Mouse (Mus musculus) liver, embryonic 16.5 days (tissue): Measurements from ENCODE around the gene Cpox. TPM values are rescaled to one million over a fixed set of nuclear protein-coding genes. Genes with fewer than 3 reads are reported as not detected.

ENCODE experiments used
- ATAC-seq: fragments of 200-750 bp; cut with Nextera tagmentation; 2 replicates; pipeline ENCODE4 v1.8.0; 2017; ENCODE audit warnings: low read depth, mild to moderate bottlenecking, moderate number of reproducible peaks, moderate library complexity
- H3K27ac ChIP-seq: fragments of 300-500 bp; sonication (generic); 2 replicates; pipeline ENCODE4 v1.5.1; 2014; ENCODE audit warnings: mild to moderate bottlenecking, low read length
- H3K27me3 ChIP-seq: fragments of 300-500 bp; sonication (generic); 2 replicates; pipeline ENCODE4 v1.6.1; 2014; ENCODE audit warnings: low read depth, low read length, mixed read lengths; ENCODE audit not compliant: control insufficient read depth, insufficient read depth
- H3K36me3 ChIP-seq: fragments of 300-500 bp; sonication (generic); 2 replicates; pipeline ENCODE4 v1.6.1; 2014; ENCODE audit warnings: mild to moderate bottlenecking; ENCODE audit not compliant: control insufficient read depth, insufficient read depth
- H3K4me1 ChIP-seq: fragments of 300-500 bp; sonication (generic); 2 replicates; pipeline ENCODE4 v1.6.1; 2014; ENCODE audit warnings: low read depth, low read length, mixed read lengths; ENCODE audit not compliant: control insufficient read depth
- H3K4me2 ChIP-seq: fragments of 300-500 bp; sonication (generic); 2 replicates; pipeline ENCODE4 v1.6.1; 2014; ENCODE audit warnings: low read depth, low read length, mixed read lengths
- H3K4me3 ChIP-seq: fragments of 300-500 bp; sonication (generic); 2 replicates; pipeline ENCODE4 v1.5.1; 2014; ENCODE audit warnings: low read depth, mild to moderate bottlenecking, low read length
- H3K9ac ChIP-seq: fragments of 300-500 bp; sonication (generic); 2 replicates; pipeline ENCODE4 v1.6.1; 2014; ENCODE audit warnings: low read depth, low read length
- H3K9me3 ChIP-seq: fragments of 300-500 bp; sonication (generic); replicated peaks from 2 replicates; pipeline ENCODE4 v1.6.1; 2016; ENCODE audit warnings: low read length; ENCODE audit not compliant: control insufficient read depth
- WGBS: fragments of 180-500 bp; shearing (Covaris S2); extraction: QIAGEN DNeasy Blood & Tissue Kit; methylation state at CpG from one replicate; pipeline ENCODE4 v1.1.7; 2014; ENCODE audit not compliant: insufficient replicate concordance; 5-methylcytosine and 5-hydroxymethylcytosine counted together
- polyA plus RNA-seq: library from polyadenylated mRNA; unstranded; fragments of >200 nt; fragmentation: Nextera tagmentation; extraction: Ambion mirVana; gene quantifications from 2 replicates; pipeline ENCODE4 v1.2.1, GENCODE M21; 2015

The Cpox gene
- polyA plus RNA-seq, 1 experiment from 2014 or later = 399 TPM

- Histone ChIP-seq H3K27ac (peak overlapping the region; percentile 69), H3K36me3 (peaks cover 21% of the 10 kb centered on the region), H3K9me3 (no peaks in the 10 kb centered on the region), H3K4me2 (no peak overlapping the region), H3K4me1 (no peaks in the 10 kb centered on the region; the same call in 1 of the 2 replicates), H3K4me3 (no peak overlapping the region), H3K27me3 (no peaks in the 10 kb centered on the region), H3K9ac (no peak overlapping the region)
- peak; percentile 56; the same call in 1 of the 2 replicates for ATAC-seq
These were observed 14.4 kb downstream of the Cpox start for GRCm38 (mm10) chr16:58684537-58684936.

- no peak for ATAC-seq
- Histone ChIP-seq H3K4me1 (no peaks in the 10 kb centered on the region; the same call in 1 of the 2 replicates), H3K4me2 (no peak overlapping the region), H3K27me3 (no peaks in the 10 kb centered on the region), H3K4me3 (no peak overlapping the region), H3K9ac (no peak overlapping the region), H3K9me3 (no peaks in the 10 kb centered on the region), H3K36me3 (peaks cover 16% of the 10 kb centered on the region), H3K27ac (no peak overlapping the region)
- WGBS = 59% methylated on average over 20 of the region's 20 CpGs
These were observed 15.8 kb downstream of the Cpox start for GRCm38 (mm10) chr16:58685548-58686537.

GRCm38 (mm10) chr16:58688534-58688933 lies 18.4 kb downstream of the Cpox start:
- Histone ChIP-seq H3K4me2 (no peak overlapping the region), H3K36me3 (no peaks in the 10 kb centered on the region), H3K9me3 (no peaks in the 10 kb centered on the region), H3K27ac (no peak overlapping the region), H3K4me3 (no peak overlapping the region), H3K9ac (no peak overlapping the region), H3K4me1 (no peaks in the 10 kb centered on the region; the same call in 1 of the 2 replicates), H3K27me3 (no peaks in the 10 kb centered on the region)
- no peak for ATAC-seq
- 81% methylated on average over 1 of the region's 1 CpGs for WGBS

- Histone ChIP-seq H3K4me3 (no peak overlapping the region), H3K27ac (no peak overlapping the region), H3K9ac (no peak overlapping the region), H3K4me2 (no peak overlapping the region), H3K4me1 (no peaks in the 10 kb centered on the region; the same call in 1 of the 2 replicates), H3K36me3 (no peaks in the 10 kb centered on the region), H3K27me3 (no peaks in the 10 kb centered on the region), H3K9me3 (no peaks in the 10 kb centered on the region)
- ATAC-seq = no peak
- 55% methylated on average over 5 of the region's 5 CpGs for WGBS
These were observed 19.6 kb downstream of the Cpox start for GRCm38 (mm10) chr16:58689555-58690169.

- no peaks in the 10 kb centered on the region; the same call in 1 of the 2 replicates for H3K4me1 ChIP-seq
- no peak overlapping the region for H3K27ac ChIP-seq
- no peak overlapping the region for H3K9ac ChIP-seq
- no peaks in the 10 kb centered on the region for H3K9me3 ChIP-seq
- H3K27me3 ChIP-seq = no peaks in the 10 kb centered on the region
- 37% methylated on average over 5 of the region's 5 CpGs for WGBS
- no peak overlapping the region for H3K4me2 ChIP-seq
- ATAC-seq = no peak
- H3K36me3 ChIP-seq = no peaks in the 10 kb centered on the region
- no peak overlapping the region for H3K4me3 ChIP-seq
These were observed 20.2 kb downstream of the Cpox start for GRCm38 (mm10) chr16:58690322-58690732.

GRCm38 (mm10) chr16:58694091-58694490 lies 24.0 kb downstream of the Cpox start:
- H3K36me3 ChIP-seq = no peaks in the 10 kb centered on the region
- WGBS = 71% methylated on average over 5 of the region's 5 CpGs
- no peaks in the 10 kb centered on the region for H3K4me1 ChIP-seq
- no peaks in the 10 kb centered on the region for H3K27me3 ChIP-seq
- H3K9me3 ChIP-seq = no peaks in the 10 kb centered on the region
- no peak overlapping the region for H3K4me3 ChIP-seq
- H3K4me2 ChIP-seq = no peak overlapping the region
- no peak overlapping the region for H3K27ac ChIP-seq
- no peak overlapping the region for H3K9ac ChIP-seq
- no peak for ATAC-seq

- H3K27ac ChIP-seq = no peak overlapping the region
- WGBS = 67% methylated on average over 3 of the region's 3 CpGs
- ATAC-seq = no peak
These were observed 26.7 kb downstream of the Cpox start for GRCm38 (mm10) chr16:58696796-58697195.

GRCm38 (mm10) chr16:58697261-58697660 lies 27.2 kb downstream of the Cpox start:
- Histone ChIP-seq H3K9me3 (no peaks in the 10 kb centered on the region), H3K4me1 (no peaks in the 10 kb centered on the region), H3K4me2 (no peak overlapping the region), H3K9ac (no peak overlapping the region), H3K4me3 (no peak overlapping the region), H3K36me3 (no peaks in the 10 kb centered on the region), H3K27me3 (no peaks in the 10 kb centered on the region), H3K27ac (no peak overlapping the region)
- ATAC-seq = no peak
- WGBS = 91% methylated on average over 1 of the region's 1 CpGs

More at GRCm38 (mm10) chr16:58696796-58697195, 26.7 kb downstream of the Cpox start:
- Histone ChIP-seq H3K4me2 (no peak overlapping the region), H3K9ac (no peak overlapping the region), H3K9me3 (no peaks in the 10 kb centered on the region), H3K4me1 (no peaks in the 10 kb centered on the region), H3K27me3 (no peaks in the 10 kb centered on the region), H3K4me3 (no peak overlapping the region), H3K36me3 (no peaks in the 10 kb centered on the region)

GRCm38 (mm10) chr16:58700174-58700573 lies 30.1 kb downstream of the Cpox start:
- no peak for ATAC-seq
- Histone ChIP-seq H3K4me3 (no peak overlapping the region), H3K9me3 (no peaks in the 10 kb centered on the region), H3K4me1 (no peaks in the 10 kb centered on the region), H3K4me2 (no peak overlapping the region), H3K27me3 (no peaks in the 10 kb centered on the region), H3K27ac (no peak overlapping the region), H3K36me3 (no peaks in the 10 kb centered on the region), H3K9ac (no peak overlapping the region)
- WGBS = 59% methylated on average over 6 of the region's 6 CpGs
